In genomic region chr5:33777195-33777594, GRCm38 (mm10) we compare ENCODE assay signal across 17 mouse cellular contexts. TPM values are rescaled to one million over a fixed set of nuclear protein-coding genes. Genes with fewer than 3 reads are reported as not detected.
"Had no signal": no experiment of that assay in that cellular context is flagged by ENCODE, and none has a peak within 500 bp of the region (broad histone marks: within the 10 kb centered on the region; RNA-seq: fewer than 3 reads in every experiment).

No protein-coding gene starts in this region.

- H3K27ac ChIP-seq: neural tube, embryonic 13.5 days; neural tube, embryonic 15.5 days; stomach, embryonic 15.5 days; stomach, postnatal 0 days had no signal

- DNase-seq: retina, postnatal 1 day; right cerebral cortex, adult 18-20 months; right cerebral cortex, postnatal 14 days; right cerebral cortex, postnatal 25 days; right cerebral cortex, postnatal 4 days; spleen, adult 18-20 months; thymus, adult 18-20 months; thymus, adult 2 months; thymus, postnatal 14 days; thymus, postnatal 25 days; thymus, postnatal 36 days; thymus, postnatal 4 days had no signal

- H3K4me3 ChIP-seq: neural tube, embryonic 13.5 days; neural tube, embryonic 15.5 days; stomach, embryonic 15.5 days had no signal

- H3K27me3 ChIP-seq: neural tube, embryonic 13.5 days; neural tube, embryonic 15.5 days; stomach, embryonic 15.5 days had no signal

- H3K9ac ChIP-seq: neural tube, embryonic 13.5 days; neural tube, embryonic 15.5 days; stomach, embryonic 15.5 days had no signal

- H3K9me3 ChIP-seq: neural tube, embryonic 13.5 days; neural tube, embryonic 15.5 days; stomach, embryonic 15.5 days had no signal

RNA-seq across cellular contexts. Expression of gene Fgfr3, which starts 55.7 kb away (rescaled TPM):
- total RNA-seq: neutrophil, adult 5-6 weeks had no signal
